Comparison of ENCODE assay signal across 23 mouse cellular contexts in the genomic region with DNA sequence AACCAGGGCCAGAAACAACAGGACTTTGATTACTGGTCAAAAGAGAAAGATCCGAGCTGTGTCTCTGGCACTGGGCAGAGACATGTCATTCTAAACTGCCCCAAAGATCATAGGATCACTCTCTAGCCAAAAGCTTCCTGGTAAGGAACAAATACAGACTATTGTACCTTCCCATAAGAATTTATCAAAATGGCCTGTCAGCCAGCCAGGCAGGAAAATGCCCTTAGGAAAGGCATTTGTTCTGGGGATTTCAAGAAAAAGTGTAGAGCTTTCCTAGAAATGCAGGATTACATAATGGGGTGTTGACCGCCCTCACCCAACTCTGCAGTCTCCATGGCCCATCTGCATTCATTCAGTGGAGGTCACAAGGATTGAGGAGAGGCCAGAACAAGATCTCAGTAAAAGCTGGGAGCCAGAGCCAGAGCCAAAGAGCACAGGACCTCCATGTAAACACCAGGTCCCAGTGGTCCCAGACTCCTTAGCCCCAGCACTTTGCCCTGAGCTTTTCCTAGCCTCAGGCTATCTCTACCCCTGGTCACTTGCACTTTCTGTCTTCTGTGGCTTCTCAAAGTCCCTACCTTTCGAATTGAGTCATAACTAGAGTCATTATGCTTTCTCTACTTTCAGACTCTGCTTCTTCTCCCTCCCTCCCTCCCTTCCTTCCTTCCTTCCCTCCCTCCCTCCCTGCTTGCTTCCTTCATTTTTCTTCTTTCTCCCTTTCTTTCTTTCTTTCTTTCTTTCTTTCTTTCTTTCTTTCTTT.
DNase-seq lines count a peak whose midpoint lies in the region; ATAC-seq and TF ChIP-seq lines count a peak whose summit lies in the region.
"Had no signal": no experiment of that assay in that cellular context is flagged by ENCODE, and none has a peak within 500 bp of the region (broad histone marks: within the 10 kb centered on the region; RNA-seq: fewer than 3 reads in every experiment).

No protein-coding gene starts in this region.

- no peak overlapping the region for H3K4me3 ChIP-seq in cerebellum, adult 2 months (replicated peaks; ENCODE audit: insufficient read depth, low read depth, low read length)
- H3K4me3 ChIP-seq: embryonic facial prominence, embryonic 13.5 days; forebrain, embryonic 15.5 days; heart, embryonic 13.5 days; hindbrain, embryonic 15.5 days; limb, embryonic 13.5 days; lung, embryonic 15.5 days had no signal

- WGBS in cerebellum, adult 2 months, result 73% methylated on average over 3 of the region's 3 CpGs

- DNase-seq in kidney, adult 18-20 months, result peak; percentile 23
- DNase-seq in kidney, postnatal 25 days, result no peak
- DNase-seq in adipocyte (ENCODE audit: low spot score), result peak; percentile 54
- peak; percentile 1 to 8 for DNase-seq in kidney, postnatal 36 days
- DNase-seq in cerebellum, adult 2 months, result no peak
- no peak for DNase-seq in adrenal gland, adult 8-10 months
- DNase-seq: adrenal gland, postnatal 25 days; cerebellum, adult 11 months; cerebellum, postnatal 14 days; heart, postnatal 36 days; layer of hippocampus, adult 9-11 months; lung, postnatal 4 days; retina, postnatal 1 day had no signal

- no peaks in the 10 kb centered on the region for H3K4me1 ChIP-seq in cerebellum, adult 2 months (ENCODE audit: control insufficient read depth, insufficient read depth, low read length)
- H3K4me1 ChIP-seq: forebrain, embryonic 15.5 days; heart, embryonic 13.5 days; hindbrain, embryonic 15.5 days; lung, embryonic 15.5 days had no signal

- no peak for TF ChIP-seq POLR2A in cerebellum, adult 2 months (IDR thresholded peaks at IDR 0.05; ENCODE audit: borderline replicate concordance, insufficient read depth, low read length)

- no peaks in the 10 kb centered on the region for H3K27me3 ChIP-seq in cerebellum, adult 2 months (ENCODE audit: control insufficient read depth, insufficient read depth, low read length)
- H3K27me3 ChIP-seq: embryonic facial prominence, embryonic 13.5 days; forebrain, embryonic 15.5 days; heart, embryonic 13.5 days; hindbrain, embryonic 15.5 days; limb, embryonic 13.5 days; lung, embryonic 15.5 days had no signal

- ATAC-seq in frontal cortex, adult (ENCODE audit: low TSS enrichment), result no peak
- ATAC-seq: activated CD4-positive, CD25-positive, alpha-beta regulatory T cell, adult 4 months; forebrain, embryonic 15.5 days; intestine, postnatal 0 days had no signal

- TF ChIP-seq CTCF in cerebellum, adult 2 months (IDR thresholded peaks at IDR 0.05; ENCODE audit: borderline replicate concordance, insufficient read depth, low read depth, low read length), result no peak

- H3K27ac ChIP-seq in cerebellum, adult 2 months (ENCODE audit: insufficient read depth, low read length), result no peak overlapping the region
- H3K27ac ChIP-seq: embryonic facial prominence, embryonic 13.5 days; forebrain, embryonic 15.5 days; heart, embryonic 13.5 days; hindbrain, embryonic 15.5 days; liver, embryonic 14.5 days; lung, embryonic 15.5 days had no signal

Comparison
In these comparisons a context has a peak if more than half of its experiments do, and no peak if none do; other contexts are left out.
1. DNase-seq: peak in kidney, adult 18-20 months (single experiment), adipocyte (single experiment) and kidney, postnatal 36 days (2 of 2); none in kidney, postnatal 25 days (0 of 2), cerebellum, adult 2 months (0 of 2) and adrenal gland, adult 8-10 months (single experiment).